Mouse (Mus musculus) WW6 (cell line): ENCODE data around the gene Pom121l12.

Experiments used
- DNase-seq: peaks from one replicate; pipeline ENCODE4 v3.0.0-alpha.2; 2013; ENCODE audit warnings: low read depth, low spot score

Pom121l12 gene

DNA sequence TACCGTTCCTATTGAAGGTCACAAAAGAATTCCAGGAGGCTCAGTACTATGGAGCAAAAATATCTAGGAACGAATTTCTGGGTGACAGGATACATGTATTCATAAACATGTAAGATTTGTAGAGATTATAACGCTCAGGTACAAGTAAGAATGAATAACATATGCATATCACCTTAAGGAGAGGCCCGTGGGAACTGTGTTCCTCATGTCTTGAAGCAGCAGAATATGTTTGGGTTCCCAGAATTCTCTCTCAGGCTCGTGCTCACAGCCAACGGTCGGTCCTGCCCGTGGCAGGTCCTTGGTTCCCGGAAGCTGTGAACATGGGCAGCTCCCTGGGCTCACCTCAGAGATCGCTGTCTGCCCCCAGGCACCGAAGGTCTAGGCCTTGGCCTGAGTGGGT lies at the start of gene Pom121l12:
Pom121l12 (plus strand) TSS at position 301 of the 400 bp plus-strand sequence.
- DNase-seq, result no peak

DNA sequence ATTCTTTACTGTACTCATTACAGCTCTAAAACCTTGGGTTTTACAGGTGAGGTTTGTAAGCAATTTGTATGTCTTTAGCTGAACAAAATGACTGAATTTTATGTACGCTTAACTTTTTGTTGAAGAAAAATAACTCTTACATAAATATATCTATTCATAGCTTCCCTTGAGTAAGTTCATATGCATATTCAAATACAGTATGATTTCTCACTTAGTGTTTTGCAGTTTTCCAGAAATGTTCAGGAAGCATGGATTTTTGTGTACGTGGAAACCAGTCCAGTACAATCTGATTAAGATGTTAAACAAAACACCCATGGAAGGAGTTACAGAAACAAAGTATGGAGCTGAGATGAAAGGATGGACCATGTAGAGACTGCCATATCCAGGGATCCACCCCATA lies 12.8 kb downstream of the Pom121l12 start:
- no peak for DNase-seq
